Mouse (Mus musculus) thymus, postnatal 0 days (tissue): ENCODE data around the gene Tbk1. TPM values are rescaled to one million over a fixed set of nuclear protein-coding genes. Genes with fewer than 3 reads are reported as not detected.
A peak's percentile ranks its signal among the peaks of the same experiment; 100 is the strongest.

Source experiments
- DNase-seq: peaks from one replicate; pipeline ENCODE4 v3.0.0-alpha.2; 2015; ENCODE audit warnings: low spot score
- polyA plus RNA-seq: library from polyadenylated mRNA; unstranded; fragments of >200 nt; fragmentation: Nextera tagmentation; extraction: Ambion mirVana; gene quantifications from 2 replicates; pipeline ENCODE4 v1.2.1, GENCODE M21; 2015

Tbk1 gene
- polyA plus RNA-seq, 1 experiment from 2014 or later, result 36.2 TPM

- DNase-seq, result no peak
Observed at GRCm38 (mm10) chr10:121543577-121543976, 43.0 kb downstream of the Tbk1 start.

- DNase-seq, result no peak
Observed at GRCm38 (mm10) chr10:121542156-121542555, 44.4 kb downstream of the Tbk1 start.

- no peak for DNase-seq
Observed at GRCm38 (mm10) chr10:121534995-121535394, 51.6 kb downstream of the Tbk1 start.

- DNase-seq, result peak; percentile 14
Observed at GRCm38 (mm10) chr10:121533137-121533872, 53.3 kb downstream of the Tbk1 start.

GRCm38 (mm10) chr10:121531541-121531940 lies 55.0 kb downstream of the Tbk1 start:
- DNase-seq, result no peak

- no peak for DNase-seq
Observed at GRCm38 (mm10) chr10:121530365-121531003, 56.1 kb downstream of the Tbk1 start.

- no peak for DNase-seq
Observed at GRCm38 (mm10) chr10:121529261-121529660, 57.3 kb downstream of the Tbk1 start.

- no peak for DNase-seq
Observed at GRCm38 (mm10) chr10:121528470-121528869, 58.1 kb downstream of the Tbk1 start.

- peak; percentile 41 for DNase-seq
Observed at GRCm38 (mm10) chr10:121527114-121527513, 59.5 kb downstream of the Tbk1 start.

- no peak for DNase-seq
Observed at GRCm38 (mm10) chr10:121520923-121521585, 65.5 kb downstream of the Tbk1 start.

- DNase-seq, result no peak
Observed at GRCm38 (mm10) chr10:121519710-121520109, 66.9 kb downstream of the Tbk1 start.

- DNase-seq, result peak; percentile 66
Observed at GRCm38 (mm10) chr10:121516008-121516600, 70.5 kb downstream of the Tbk1 start.

GRCm38 (mm10) chr10:121509751-121510643 lies 76.6 kb downstream of the Tbk1 start:
- DNase-seq, result no peak

- peak; percentile 15 for DNase-seq
Observed at GRCm38 (mm10) chr10:121507755-121508544, 78.6 kb downstream of the Tbk1 start.

GRCm38 (mm10) chr10:121506731-121507583 lies 79.6 kb downstream of the Tbk1 start:
- peak; percentile 88 for DNase-seq

GRCm38 (mm10) chr10:121505929-121506328 lies 80.7 kb downstream of the Tbk1 start:
- no peak for DNase-seq

GRCm38 (mm10) chr10:121504973-121505911 lies 81.3 kb downstream of the Tbk1 start:
- DNase-seq, result peak; percentile 88

- peak; percentile 34 for DNase-seq
Observed at GRCm38 (mm10) chr10:121501160-121501559, 85.4 kb downstream of the Tbk1 start.
